ENCODE assay signal across 25 mouse cellular contexts in genomic region chr7:92479748-92480147, GRCm38 (mm10).
DNase-seq lines count a peak whose midpoint lies in the region; ATAC-seq and TF ChIP-seq lines count a peak whose summit lies in the region.
"Had no signal": no experiment of that assay in that cellular context is flagged by ENCODE, and none has a peak within 500 bp of the region (broad histone marks: within the 10 kb centered on the region; RNA-seq: fewer than 3 reads in every experiment).

No protein-coding gene starts in this region.

- no peak for DNase-seq in cerebellum, adult 8-10 months
- DNase-seq in cerebellum, postnatal 10 days: peak; percentile 27 to 33
- no peak for DNase-seq in cerebellum, adult 11 months
- no peak for DNase-seq in Patski (ENCODE audit: low read depth, low spot score)
- DNase-seq in urinary bladder, postnatal 36 days (ENCODE audit: low spot score in 2 of 2): no peak
- DNase-seq in thymus, postnatal 25 days: no peak
- DNase-seq: adrenal gland, postnatal 10 days; B cell, adult 2 months; forebrain, postnatal 0 days; gastrocnemius, adult 2 months; gastrocnemius, postnatal 14 days; heart, adult 18-20 months; heart, postnatal 14 days; heart, postnatal 4 days; kidney, adult 11 months; kidney, adult 8-10 months had no signal

- POLR2A ChIA-PET in Patski (lab: Charles Lee): no interaction called here

- in situ Hi-C loops in Patski (cut with MboI; ENCODE audit: low pct_unique_long_range_greater_than_20kb): no loop called here

- no peak for TF ChIP-seq CTCF in Patski (IDR thresholded peaks at IDR 0.05)
- no peak for TF ChIP-seq CTCF in embryonic fibroblast, embryonic 13.5 days (IDR thresholded peaks at IDR 0.05; ENCODE audit: borderline replicate concordance, insufficient read depth, low read length)

- H3K4me3 ChIP-seq in embryonic fibroblast, embryonic 13.5 days (ENCODE audit: insufficient read depth, low read length): no peak overlapping the region
- H3K4me3 ChIP-seq: gastrocnemius, adult 2 months; heart, embryonic 13.5 days; intestine, embryonic 15.5 days; kidney, embryonic 15.5 days had no signal

- TF ChIP-seq POLR2A in embryonic fibroblast, embryonic 13.5 days (IDR thresholded peaks at IDR 0.05; ENCODE audit: low read depth, low read length): no peak

- ATAC-seq in cerebellum, adult (ENCODE audit: insufficient number of reproducible peaks, low FRiP score, low TSS enrichment): 0 out of 2 replicates have a peak, but pooled peaks have one; percentile 56
- ATAC-seq in Patski: peak; percentile 51
- ATAC-seq: activated CD4-positive, CD25-positive, alpha-beta regulatory T cell, adult 4 months; forebrain, embryonic 14.5 days; forebrain, postnatal 0 days; intestine, embryonic 15.5 days had no signal

- peak overlapping the region; percentile 47; the same call in 1 of the 2 replicates for H3K27ac ChIP-seq in embryonic fibroblast, embryonic 13.5 days (ENCODE audit: insufficient read depth, low read length)
- H3K27ac ChIP-seq: gastrocnemius, adult 2 months; heart, embryonic 13.5 days; hindbrain, embryonic 14.5 days; intestine, embryonic 15.5 days; kidney, embryonic 15.5 days had no signal

- no peaks in the 10 kb centered on the region for H3K27me3 ChIP-seq in Patski
- H3K27me3 ChIP-seq: CH12.LX; heart, embryonic 13.5 days; intestine, embryonic 15.5 days; kidney, embryonic 15.5 days had no signal

- CTCF ChIA-PET in Patski (lab: Charles Lee): no interaction called here

- peaks cover 3% of the 10 kb centered on the region for H3K4me1 ChIP-seq in embryonic fibroblast, embryonic 13.5 days (ENCODE audit: control insufficient read depth, insufficient read depth, low read length)
- H3K4me1 ChIP-seq: intestine, embryonic 15.5 days; kidney, embryonic 15.5 days had no signal

Comparison
In these comparisons a context has a peak if more than half of its experiments do, and no peak if none do; other contexts are left out.
1. DNase-seq: peak in cerebellum, postnatal 10 days (2 of 2); none in cerebellum, adult 8-10 months (single experiment), cerebellum, adult 11 months (single experiment), Patski (single experiment), urinary bladder, postnatal 36 days (0 of 2) and thymus, postnatal 25 days (single experiment).